Mouse (Mus musculus) limb, embryonic 15.5 days (tissue): ENCODE results near the gene A2ml1. TPM values are rescaled to one million over a fixed set of nuclear protein-coding genes. Genes with fewer than 3 reads are reported as not detected.
A peak's percentile ranks its signal among the peaks of the same experiment; 100 is the strongest.

ENCODE experiments used
- ATAC-seq: fragments of 200-750 bp; cut with Nextera tagmentation; 2 replicates; pipeline ENCODE4 v1.8.0; 2017; ENCODE audit warnings: low read depth, moderate TSS enrichment; ENCODE audit not compliant: insufficient number of reproducible peaks, low FRiP score, low TSS enrichment
- H3K27ac ChIP-seq: fragments of 300-500 bp; sonication (generic); 2 replicates; pipeline ENCODE4 v1.5.1; 2015; ENCODE audit warnings: moderate library complexity, mild to moderate bottlenecking, inconsistent platforms
- H3K27me3 ChIP-seq: fragments of 300-500 bp; sonication (generic); 2 replicates; pipeline ENCODE4 v1.6.1; 2015; ENCODE audit warnings: inconsistent platforms
- H3K36me3 ChIP-seq: fragments of 300-500 bp; sonication (generic); 2 replicates; pipeline ENCODE4 v1.6.1; 2015; ENCODE audit warnings: inconsistent platforms
- H3K4me1 ChIP-seq: fragments of 300-500 bp; sonication (generic); 2 replicates; pipeline ENCODE4 v1.6.1; 2015; ENCODE audit warnings: inconsistent platforms
- H3K4me2 ChIP-seq: fragments of 300-500 bp; sonication (generic); 2 replicates; pipeline ENCODE4 v1.6.1; 2015; ENCODE audit warnings: mild to moderate bottlenecking, inconsistent platforms
- H3K4me3 ChIP-seq: fragments of 300-500 bp; sonication (generic); 2 replicates; pipeline ENCODE4 v1.5.1; 2015; ENCODE audit warnings: mild to moderate bottlenecking, inconsistent platforms
- H3K9ac ChIP-seq: fragments of 300-500 bp; sonication (generic); 2 replicates; pipeline ENCODE4 v1.6.1; 2015; ENCODE audit warnings: inconsistent platforms
- H3K9me3 ChIP-seq: fragments of 300-500 bp; sonication (generic); 2 replicates; pipeline ENCODE4 v1.6.1; 2016; ENCODE audit warnings: inconsistent platforms
- WGBS: fragments of 180-500 bp; shearing (Covaris S2); methylation state at CpG from one replicate; pipeline ENCODE4 v1.1.7; 2015; 5-methylcytosine and 5-hydroxymethylcytosine counted together
- polyA plus RNA-seq: library from polyadenylated mRNA; unstranded; fragments of >200 nt; fragmentation: Nextera tagmentation; extraction: Ambion mirVana; gene quantifications from 2 replicates; pipeline ENCODE4 v1.2.1, GENCODE M21; 2015

The A2ml1 gene
- polyA plus RNA-seq, 1 experiment from 2014 or later, result 0.23 TPM

- H3K4me3 ChIP-seq, result no peak overlapping the region
- H3K9ac ChIP-seq, result no peak overlapping the region
- H3K4me1 ChIP-seq, result no peaks in the 10 kb centered on the region; the same call in 1 of the 2 replicates
- 64% methylated on average over 2 of the region's 2 CpGs for WGBS
- ATAC-seq, result no peak
- H3K27ac ChIP-seq, result no peak overlapping the region
- H3K27me3 ChIP-seq, result no peaks in the 10 kb centered on the region
- no peak overlapping the region for H3K4me2 ChIP-seq
- no peaks in the 10 kb centered on the region for H3K36me3 ChIP-seq
- no peaks in the 10 kb centered on the region for H3K9me3 ChIP-seq
Observed at GRCm38 (mm10) chr6:128598256-128599047, 17.0 kb upstream of the A2ml1 start.

GRCm38 (mm10) chr6:128597121-128597522 is 15.7 kb upstream of the A2ml1 start:
- H3K9me3 ChIP-seq, result no peaks in the 10 kb centered on the region
- peak overlapping the region; percentile 33 for H3K4me3 ChIP-seq
- no peak overlapping the region for H3K9ac ChIP-seq
- ATAC-seq, result peak; percentile 83; the same call in 1 of the 2 replicates
- WGBS, result 1% methylated on average over 9 of the region's 9 CpGs
- peak overlapping the region; percentile 46 for H3K4me2 ChIP-seq
- H3K4me1 ChIP-seq, result no peaks in the 10 kb centered on the region; the same call in 1 of the 2 replicates
- H3K27me3 ChIP-seq, result no peaks in the 10 kb centered on the region
- H3K36me3 ChIP-seq, result no peaks in the 10 kb centered on the region
- H3K27ac ChIP-seq, result peak overlapping the region; percentile 18; the same call in 1 of the 2 replicates

- H3K4me1 ChIP-seq, result no peaks in the 10 kb centered on the region; the same call in 1 of the 2 replicates
- no peak overlapping the region for H3K27ac ChIP-seq
- H3K4me3 ChIP-seq, result no peak overlapping the region
- WGBS, result 78% methylated on average over 9 of the region's 9 CpGs
- ATAC-seq, result no peak
- H3K9me3 ChIP-seq, result no peaks in the 10 kb centered on the region
- H3K4me2 ChIP-seq, result no peak overlapping the region
- no peak overlapping the region for H3K9ac ChIP-seq
- no peaks in the 10 kb centered on the region for H3K27me3 ChIP-seq
- no peaks in the 10 kb centered on the region for H3K36me3 ChIP-seq
Observed at GRCm38 (mm10) chr6:128594651-128595050, 13.2 kb upstream of the A2ml1 start.

GRCm38 (mm10) chr6:128589426-128589825 is 8.0 kb upstream of the A2ml1 start:
- no peak for ATAC-seq
- Histone ChIP-seq H3K27me3 (no peaks in the 10 kb centered on the region), H3K36me3 (no peaks in the 10 kb centered on the region), H3K9ac (no peak overlapping the region), H3K4me1 (no peaks in the 10 kb centered on the region), H3K9me3 (no peaks in the 10 kb centered on the region), H3K4me3 (no peak overlapping the region), H3K4me2 (no peak overlapping the region), H3K27ac (no peak overlapping the region)
- WGBS, result 51% methylated on average over 4 of the region's 4 CpGs

- ATAC-seq, result no peak
- no peak overlapping the region for H3K4me3 ChIP-seq
- WGBS, result 77% methylated on average over 6 of the region's 6 CpGs
Observed at GRCm38 (mm10) chr6:128587619-128588018, 6.2 kb upstream of the A2ml1 start.

GRCm38 (mm10) chr6:128585642-128586245 is 4.3 kb upstream of the A2ml1 start:
- Histone ChIP-seq H3K27ac (no peak overlapping the region), H3K27me3 (no peaks in the 10 kb centered on the region), H3K4me1 (no peaks in the 10 kb centered on the region), H3K9ac (no peak overlapping the region), H3K4me3 (no peak overlapping the region), H3K4me2 (no peak overlapping the region), H3K36me3 (no peaks in the 10 kb centered on the region), H3K9me3 (no peaks in the 10 kb centered on the region)
- no peak for ATAC-seq
- WGBS, result 68% methylated on average over 11 of the region's 11 CpGs

More at GRCm38 (mm10) chr6:128587619-128588018, 6.2 kb upstream of the A2ml1 start:
- Histone ChIP-seq H3K36me3 (no peaks in the 10 kb centered on the region), H3K9me3 (no peaks in the 10 kb centered on the region), H3K27ac (no peak overlapping the region), H3K4me1 (no peaks in the 10 kb centered on the region), H3K9ac (no peak overlapping the region), H3K27me3 (no peaks in the 10 kb centered on the region), H3K4me2 (no peak overlapping the region)

- Histone ChIP-seq H3K9me3 (no peaks in the 10 kb centered on the region), H3K4me1 (no peaks in the 10 kb centered on the region), H3K36me3 (no peaks in the 10 kb centered on the region), H3K4me2 (no peak overlapping the region), H3K4me3 (no peak overlapping the region), H3K27ac (no peak overlapping the region), H3K27me3 (no peaks in the 10 kb centered on the region), H3K9ac (no peak overlapping the region)
- WGBS, result 25% methylated on average over 10 of the region's 10 CpGs
- no peak for ATAC-seq
Observed at GRCm38 (mm10) chr6:128584070-128584660, 2.8 kb upstream of the A2ml1 start.

GRCm38 (mm10) chr6:128577301-128577700 is 4.1 kb downstream of the A2ml1 start:
- Histone ChIP-seq H3K27ac (no peak overlapping the region), H3K36me3 (no peaks in the 10 kb centered on the region), H3K4me2 (no peak overlapping the region), H3K27me3 (no peaks in the 10 kb centered on the region), H3K4me1 (no peaks in the 10 kb centered on the region), H3K9ac (no peak overlapping the region), H3K4me3 (no peak overlapping the region), H3K9me3 (no peaks in the 10 kb centered on the region)
- WGBS, result 59% methylated on average over 9 of the region's 9 CpGs
- ATAC-seq, result no peak

- Histone ChIP-seq H3K9me3 (no peaks in the 10 kb centered on the region), H3K4me3 (no peak overlapping the region), H3K27ac (no peak overlapping the region), H3K27me3 (no peaks in the 10 kb centered on the region), H3K4me1 (no peaks in the 10 kb centered on the region), H3K36me3 (no peaks in the 10 kb centered on the region), H3K4me2 (no peak overlapping the region), H3K9ac (no peak overlapping the region)
- ATAC-seq, result no peak
- 92% methylated on average over 11 of the region's 11 CpGs for WGBS
Observed at GRCm38 (mm10) chr6:128566589-128566988, 14.8 kb downstream of the A2ml1 start.

- Histone ChIP-seq H3K4me2 (no peak overlapping the region), H3K36me3 (no peaks in the 10 kb centered on the region), H3K4me3 (no peak overlapping the region), H3K27ac (no peak overlapping the region), H3K4me1 (no peaks in the 10 kb centered on the region), H3K9ac (no peak overlapping the region), H3K27me3 (no peaks in the 10 kb centered on the region), H3K9me3 (no peaks in the 10 kb centered on the region)
- no peak for ATAC-seq
- WGBS, result 88% methylated on average over 7 of the region's 7 CpGs
Observed at GRCm38 (mm10) chr6:128554049-128554448, 27.4 kb downstream of the A2ml1 start.

- no peaks in the 10 kb centered on the region for H3K4me1 ChIP-seq
- 76% methylated on average over 15 of the region's 15 CpGs for WGBS
Observed at GRCm38 (mm10) chr6:128549463-128550452, 31.6 kb downstream of the A2ml1 start.

More at GRCm38 (mm10) chr6:128549463-128550452, 31.6 kb downstream of the A2ml1 start:
- Histone ChIP-seq H3K4me3 (no peak overlapping the region), H3K9me3 (no peaks in the 10 kb centered on the region), H3K27ac (no peak overlapping the region), H3K36me3 (no peaks in the 10 kb centered on the region), H3K27me3 (no peaks in the 10 kb centered on the region), H3K4me2 (no peak overlapping the region), H3K9ac (no peak overlapping the region)
- no peak for ATAC-seq
